Mouse (Mus musculus) midbrain, embryonic 13.5 days (tissue): ENCODE measurements at regions not wholly inside any gene's neighbourhood (a gene's known extent, or its start where the extent isn't known, plus 50 kb on each side); places are given as distances from the start of the nearest gene placed in this dataset.
"Not testable (repeated sequence)": the region's sequence is repeated elsewhere in the genome, so short reads cannot be mapped to it uniquely, and the experiment has no call there.

Source experiments
- ATAC-seq: fragments of 200-750 bp; cut with Nextera tagmentation; 2 replicates; pipeline ENCODE4 v1.8.0; 2017; ENCODE audit warnings: mild to moderate bottlenecking, moderate TSS enrichment, moderate library complexity
- H3K27ac ChIP-seq: fragments of 300-500 bp; sonication (generic); 2 replicates; pipeline ENCODE4 v1.5.1; 2015; ENCODE audit warnings: inconsistent platforms, mild to moderate bottlenecking, moderate library complexity
- H3K27me3 ChIP-seq: fragments of 300-500 bp; sonication (generic); 2 replicates; pipeline ENCODE4 v1.6.1; 2015; ENCODE audit warnings: mild to moderate bottlenecking, inconsistent platforms
- H3K36me3 ChIP-seq: fragments of 300-500 bp; sonication (generic); 2 replicates; pipeline ENCODE4 v1.6.1; 2015; ENCODE audit warnings: mild to moderate bottlenecking, inconsistent platforms
- H3K4me1 ChIP-seq: fragments of 300-500 bp; sonication (generic); replicated peaks from 2 replicates; pipeline ENCODE4 v1.6.1; 2015; ENCODE audit warnings: inconsistent platforms
- H3K4me2 ChIP-seq: fragments of 300-500 bp; sonication (generic); replicated peaks from 2 replicates; pipeline ENCODE4 v1.6.1; 2015; ENCODE audit warnings: moderate library complexity, mild to moderate bottlenecking, inconsistent platforms
- H3K4me3 ChIP-seq: fragments of 300-500 bp; sonication (generic); replicated peaks from 2 replicates; pipeline ENCODE4 v1.5.1; 2015; ENCODE audit warnings: mild to moderate bottlenecking, inconsistent platforms
- H3K9ac ChIP-seq: fragments of 300-500 bp; sonication (generic); replicated peaks from 2 replicates; pipeline ENCODE4 v1.6.1; 2015; ENCODE audit warnings: mild to moderate bottlenecking, inconsistent platforms
- H3K9me3 ChIP-seq: fragments of 300-500 bp; sonication (generic); 2 replicates; pipeline ENCODE4 v1.6.1; 2016; ENCODE audit warnings: mild to moderate bottlenecking, inconsistent platforms
- WGBS: fragments of 180-500 bp; shearing (Covaris S2); methylation state at CpG from one replicate; pipeline ENCODE4 v1.1.7; 2015; 5-methylcytosine and 5-hydroxymethylcytosine counted together

GRCm38 (mm10) chr10:103507051-103507450 is 139.5 kb downstream of the Slc6a15 start:
- 92% methylated on average over 7 of the region's 7 CpGs for WGBS
- not testable (repeated sequence) for H3K4me2 ChIP-seq, ATAC-seq, H3K36me3 ChIP-seq, H3K4me3 ChIP-seq, H3K9me3 ChIP-seq, H3K27me3 ChIP-seq, H3K4me1 ChIP-seq, H3K9ac ChIP-seq, H3K27ac ChIP-seq

- Histone ChIP-seq H3K36me3 (no peaks in the 10 kb centered on the region), H3K27ac (no peak overlapping the region), H3K4me2 (no peak overlapping the region), H3K4me1 (no peaks in the 10 kb centered on the region), H3K9me3 (no peaks in the 10 kb centered on the region), H3K4me3 (no peak overlapping the region), H3K9ac (no peak overlapping the region), H3K27me3 (no peaks in the 10 kb centered on the region)
- 87% methylated on average over 2 of the region's 2 CpGs for WGBS
- ATAC-seq: no peak
These were observed 176.9 kb downstream of the Slc6a15 start for GRCm38 (mm10) chr10:103544502-103544901.

- ATAC-seq: no peak
- Histone ChIP-seq H3K27me3 (no peaks in the 10 kb centered on the region), H3K36me3 (no peaks in the 10 kb centered on the region), H3K4me1 (no peaks in the 10 kb centered on the region), H3K27ac (no peak overlapping the region), H3K9ac (no peak overlapping the region), H3K4me2 (no peak overlapping the region), H3K4me3 (no peak overlapping the region), H3K9me3 (no peaks in the 10 kb centered on the region)
- 88% methylated on average over 2 of the region's 2 CpGs for WGBS
These were observed 181.9 kb downstream of the Slc6a15 start for GRCm38 (mm10) chr10:103549510-103549909.

GRCm38 (mm10) chr10:103585097-103585496 is 217.5 kb downstream of the Slc6a15 start:
- 74% methylated on average over 3 of the region's 3 CpGs for WGBS
- H3K9ac ChIP-seq: no peak overlapping the region
- H3K4me2 ChIP-seq: no peak overlapping the region
- no peaks in the 10 kb centered on the region for H3K4me1 ChIP-seq
- no peak overlapping the region for H3K4me3 ChIP-seq
- H3K27me3 ChIP-seq: no peaks in the 10 kb centered on the region
- H3K36me3 ChIP-seq: no peaks in the 10 kb centered on the region
- H3K27ac ChIP-seq: no peak overlapping the region
- H3K9me3 ChIP-seq: no peaks in the 10 kb centered on the region
- no peak for ATAC-seq

- no peak overlapping the region for H3K4me3 ChIP-seq
- no peaks in the 10 kb centered on the region for H3K36me3 ChIP-seq
- H3K9ac ChIP-seq: no peak overlapping the region
- H3K27ac ChIP-seq: no peak overlapping the region
- 91% methylated on average over 2 of the region's 2 CpGs for WGBS
- no peak overlapping the region for H3K4me2 ChIP-seq
- no peak for ATAC-seq
- no peaks in the 10 kb centered on the region for H3K9me3 ChIP-seq
- H3K27me3 ChIP-seq: no peaks in the 10 kb centered on the region
- no peaks in the 10 kb centered on the region for H3K4me1 ChIP-seq
These were observed 217.9 kb downstream of the Slc6a15 start for GRCm38 (mm10) chr10:103585504-103585903.

- ATAC-seq: no peak
- Histone ChIP-seq H3K4me2 (no peak overlapping the region), H3K9me3 (no peaks in the 10 kb centered on the region), H3K27me3 (no peaks in the 10 kb centered on the region), H3K9ac (no peak overlapping the region), H3K27ac (no peak overlapping the region), H3K4me3 (no peak overlapping the region), H3K36me3 (no peaks in the 10 kb centered on the region), H3K4me1 (no peaks in the 10 kb centered on the region)
- WGBS: 97% methylated on average over 2 of the region's 2 CpGs
These were observed 224.4 kb downstream of the Slc6a15 start for GRCm38 (mm10) chr10:103591985-103592384.

- Histone ChIP-seq H3K36me3 (no peaks in the 10 kb centered on the region), H3K27me3 (no peaks in the 10 kb centered on the region), H3K27ac (no peak overlapping the region), H3K4me1 (no peaks in the 10 kb centered on the region), H3K9me3 (no peaks in the 10 kb centered on the region), H3K4me2 (no peak overlapping the region), H3K9ac (no peak overlapping the region), H3K4me3 (no peak overlapping the region)
- 78% methylated on average over 2 of the region's 2 CpGs for WGBS
- ATAC-seq: no peak
These were observed 273.6 kb downstream of the Slc6a15 start for GRCm38 (mm10) chr10:103641162-103641561.

GRCm38 (mm10) chr10:103649848-103650247 is 282.3 kb downstream of the Slc6a15 start:
- Histone ChIP-seq H3K9me3 (no peaks in the 10 kb centered on the region), H3K36me3 (no peaks in the 10 kb centered on the region), H3K4me3 (no peak overlapping the region), H3K4me1 (no peaks in the 10 kb centered on the region), H3K4me2 (no peak overlapping the region), H3K27me3 (no peaks in the 10 kb centered on the region), H3K9ac (no peak overlapping the region), H3K27ac (no peak overlapping the region)
- 86% methylated on average over 3 of the region's 3 CpGs for WGBS
- ATAC-seq: no peak

GRCm38 (mm10) chr10:103673081-103673480 is 305.5 kb downstream of the Slc6a15 start:
- no peaks in the 10 kb centered on the region for H3K4me1 ChIP-seq
- WGBS: 87% methylated on average over 3 of the region's 3 CpGs
- H3K4me2 ChIP-seq: no peak overlapping the region
- H3K9me3 ChIP-seq: no peaks in the 10 kb centered on the region
- no peaks in the 10 kb centered on the region for H3K27me3 ChIP-seq
- H3K4me3 ChIP-seq: no peak overlapping the region
- H3K27ac ChIP-seq: no peak overlapping the region
- H3K36me3 ChIP-seq: no peaks in the 10 kb centered on the region
- no peak overlapping the region for H3K9ac ChIP-seq
- no peak for ATAC-seq

- Histone ChIP-seq H3K4me1 (no peaks in the 10 kb centered on the region), H3K9me3 (no peaks in the 10 kb centered on the region), H3K27me3 (no peaks in the 10 kb centered on the region), H3K4me2 (no peak overlapping the region), H3K4me3 (no peak overlapping the region), H3K9ac (no peak overlapping the region), H3K27ac (no peak overlapping the region), H3K36me3 (no peaks in the 10 kb centered on the region)
- 96% methylated on average over 3 of the region's 3 CpGs for WGBS
- no peak for ATAC-seq
These were observed 306.2 kb downstream of the Slc6a15 start for GRCm38 (mm10) chr10:103673765-103674164.

GRCm38 (mm10) chr10:103692682-103693081 is 325.1 kb downstream of the Slc6a15 start:
- no peaks in the 10 kb centered on the region for H3K9me3 ChIP-seq
- 58% methylated on average over 2 of the region's 2 CpGs for whole genome bisulfite sequencing
- H3K9ac ChIP-seq: no peak overlapping the region
- no peaks in the 10 kb centered on the region for H3K27me3 ChIP-seq
- H3K4me3 ChIP-seq: no peak overlapping the region
- H3K27ac ChIP-seq: no peak overlapping the region
- no peak overlapping the region for H3K4me2 ChIP-seq
- H3K36me3 ChIP-seq: no peaks in the 10 kb centered on the region
- no peak for ATAC-seq
- no peaks in the 10 kb centered on the region for H3K4me1 ChIP-seq

- Histone ChIP-seq H3K9me3 (no peaks in the 10 kb centered on the region), H3K27ac (no peak overlapping the region), H3K27me3 (no peaks in the 10 kb centered on the region), H3K4me2 (no peak overlapping the region), H3K9ac (no peak overlapping the region), H3K4me1 (no peaks in the 10 kb centered on the region), H3K36me3 (no peaks in the 10 kb centered on the region), H3K4me3 (no peak overlapping the region)
- WGBS: 79% methylated on average over 3 of the region's 3 CpGs
- no peak for ATAC-seq
These were observed 347.6 kb downstream of the Slc6a15 start for GRCm38 (mm10) chr10:103715080-103715725.

GRCm38 (mm10) chr10:103718998-103719662 is 351.5 kb downstream of the Slc6a15 start:
- Histone ChIP-seq H3K27me3 (no peaks in the 10 kb centered on the region), H3K4me3 (no peak overlapping the region), H3K4me2 (no peak overlapping the region), H3K4me1 (no peaks in the 10 kb centered on the region), H3K27ac (no peak overlapping the region), H3K9ac (no peak overlapping the region), H3K36me3 (no peaks in the 10 kb centered on the region), H3K9me3 (no peaks in the 10 kb centered on the region)
- 0 out of 2 replicates have a peak, but pooled peaks have one; percentile 30 for ATAC-seq
- WGBS: 62% methylated on average over 8 of the region's 8 CpGs
